Mouse (Mus musculus): ENCODE results near the gene Scrn1. TPM values are rescaled to one million over a fixed set of nuclear protein-coding genes. Genes with fewer than 3 reads are reported as not detected.

Gene Scrn1
- total and polyA plus RNA-seq, 3 experiments = 9.6 to 53.7 (median 31.4) TPM

GRCm38 (mm10) chr6:54531048-54531481, 35.2 kb downstream of the Scrn1 start:
- no peak for DNase-seq

- DNase-seq = no peak
These were observed 36.1 kb downstream of the Scrn1 start for GRCm38 (mm10) chr6:54530182-54530581.

- no peak for DNase-seq
These were observed 37.6 kb downstream of the Scrn1 start for GRCm38 (mm10) chr6:54528666-54529065.

- no peak for DNase-seq
These were observed 47.5 kb downstream of the Scrn1 start for GRCm38 (mm10) chr6:54518758-54519157.

- DNase-seq = no peak
These were observed 49.7 kb downstream of the Scrn1 start for GRCm38 (mm10) chr6:54516512-54517134.

GRCm38 (mm10) chr6:54512256-54512655, 54.0 kb downstream of the Scrn1 start:
- no peak for DNase-seq

- no peak for DNase-seq
These were observed 57.0 kb downstream of the Scrn1 start for GRCm38 (mm10) chr6:54509264-54509663.

- no peak for DNase-seq
These were observed 58.0 kb downstream of the Scrn1 start for GRCm38 (mm10) chr6:54508256-54508793.

GRCm38 (mm10) chr6:54507808-54508207, 58.5 kb downstream of the Scrn1 start:
- DNase-seq = no peak

GRCm38 (mm10) chr6:54507002-54507401, 59.3 kb downstream of the Scrn1 start:
- peak; percentile 62 for DNase-seq

GRCm38 (mm10) chr6:54506318-54506717, 60.0 kb downstream of the Scrn1 start:
- no peak for DNase-seq

GRCm38 (mm10) chr6:54502661-54503115, 63.6 kb downstream of the Scrn1 start:
- DNase-seq = peak; percentile 73

GRCm38 (mm10) chr6:54496214-54496613, 70.1 kb downstream of the Scrn1 start:
- DNase-seq = no peak

GRCm38 (mm10) chr6:54494612-54495398, 71.5 kb downstream of the Scrn1 start:
- DNase-seq = peak; percentile 76

- DNase-seq = no peak
These were observed 72.2 kb downstream of the Scrn1 start for GRCm38 (mm10) chr6:54494097-54494496.

- DNase-seq = no peak
These were observed 75.2 kb downstream of the Scrn1 start for GRCm38 (mm10) chr6:54491074-54491473.

- no peak for DNase-seq
These were observed 80.2 kb downstream of the Scrn1 start for GRCm38 (mm10) chr6:54485973-54486569.

GRCm38 (mm10) chr6:54485435-54485901, 80.8 kb downstream of the Scrn1 start:
- DNase-seq = no peak

- DNase-seq = no peak
These were observed 81.3 kb downstream of the Scrn1 start for GRCm38 (mm10) chr6:54485000-54485399.

GRCm38 (mm10) chr6:54481390-54482112, 84.7 kb downstream of the Scrn1 start:
- no peak for DNase-seq

GRCm38 (mm10) chr6:54478646-54479324, 87.5 kb downstream of the Scrn1 start:
- peak; percentile 31 for DNase-seq
